Mouse (Mus musculus): ENCODE results near the gene Adgrb3. TPM values are rescaled to one million over a fixed set of nuclear protein-coding genes. Genes with fewer than 3 reads are reported as not detected.
"Not testable (repeated sequence)": the region's sequence is repeated elsewhere in the genome, so short reads cannot be mapped to it uniquely, and the experiment has no call there.

Gene Adgrb3
- polyA plus RNA-seq, 1 experiment from 2014 or later, result 19.9 TPM

GRCm38 (mm10) chr1:25490174-25490573 lies 339.3 kb downstream of the Adgrb3 start:
- Histone ChIP-seq H3K4me3 (no peak overlapping the region), H3K4me1 (no peaks in the 10 kb centered on the region), H3K36me3 (no peaks in the 10 kb centered on the region), H3K27me3 (replicated peaks) (no peaks in the 10 kb centered on the region), H3K9me3 (no peaks in the 10 kb centered on the region), H3K4me2 (replicated peaks) (no peak overlapping the region), H3K9ac (no peak overlapping the region), H3K27ac (no peak overlapping the region)
- WGBS, result 80% methylated on average over 2 of the region's 2 CpGs
- ATAC-seq (ENCODE audit: low FRiP score, low read depth), result no peak

GRCm38 (mm10) chr1:25475699-25476098 lies 353.8 kb downstream of the Adgrb3 start:
- WGBS, result 80% methylated on average over 3 of the region's 3 CpGs

GRCm38 (mm10) chr1:25474469-25474868 lies 355.0 kb downstream of the Adgrb3 start:
- Histone ChIP-seq H3K36me3 (no peaks in the 10 kb centered on the region), H3K27me3 (replicated peaks) (no peaks in the 10 kb centered on the region), H3K9me3 (no peaks in the 10 kb centered on the region), H3K27ac (no peak overlapping the region), H3K4me1 (no peaks in the 10 kb centered on the region), H3K9ac (no peak overlapping the region), H3K4me2 (replicated peaks) (no peak overlapping the region), H3K4me3 (no peak overlapping the region)
- WGBS, result 79% methylated on average over 11 of the region's 11 CpGs
- peak; percentile 48; the same call in 1 of the 2 replicates for ATAC-seq (ENCODE audit: low FRiP score, low read depth)

More at GRCm38 (mm10) chr1:25475699-25476098, 353.8 kb downstream of the Adgrb3 start:
- Histone ChIP-seq H3K4me2 (replicated peaks) (no peak overlapping the region), H3K9me3 (no peaks in the 10 kb centered on the region), H3K9ac (no peak overlapping the region), H3K27ac (no peak overlapping the region), H3K4me1 (no peaks in the 10 kb centered on the region), H3K27me3 (replicated peaks) (no peaks in the 10 kb centered on the region), H3K4me3 (no peak overlapping the region), H3K36me3 (no peaks in the 10 kb centered on the region)
- ATAC-seq (ENCODE audit: low FRiP score, low read depth), result no peak

- H3K4me1 ChIP-seq; H3K4me2 ChIP-seq (replicated peaks); H3K9ac ChIP-seq; H3K36me3 ChIP-seq; H3K9me3 ChIP-seq; H3K27me3 ChIP-seq (replicated peaks); ATAC-seq (ENCODE audit: low FRiP score, low read depth); H3K27ac ChIP-seq; H3K4me3 ChIP-seq: not testable (repeated sequence)
- 61% methylated on average over 2 of the region's 2 CpGs for WGBS
These were observed 357.9 kb downstream of the Adgrb3 start for GRCm38 (mm10) chr1:25471612-25472011.

GRCm38 (mm10) chr1:25462612-25463011 lies 366.9 kb downstream of the Adgrb3 start:
- no peak for ATAC-seq (ENCODE audit: low FRiP score, low read depth)
- no peak overlapping the region for H3K4me3 ChIP-seq
- WGBS, result 67% methylated on average over 1 of the region's 1 CpGs
- H3K27me3 ChIP-seq (replicated peaks), result no peaks in the 10 kb centered on the region
- no peak overlapping the region for H3K27ac ChIP-seq
- no peaks in the 10 kb centered on the region for H3K9me3 ChIP-seq
- H3K4me1 ChIP-seq, result no peaks in the 10 kb centered on the region
- no peak overlapping the region for H3K4me2 ChIP-seq (replicated peaks)
- H3K9ac ChIP-seq, result no peak overlapping the region
- H3K36me3 ChIP-seq, result no peaks in the 10 kb centered on the region

GRCm38 (mm10) chr1:25435506-25435905 lies 394.0 kb downstream of the Adgrb3 start:
- WGBS, result 67% methylated on average over 2 of the region's 2 CpGs
- Histone ChIP-seq H3K36me3 (no peaks in the 10 kb centered on the region), H3K27me3 (replicated peaks) (no peaks in the 10 kb centered on the region), H3K27ac (no peak overlapping the region), H3K4me3 (no peak overlapping the region), H3K9me3 (no peaks in the 10 kb centered on the region), H3K4me1 (no peaks in the 10 kb centered on the region), H3K4me2 (replicated peaks) (no peak overlapping the region), H3K9ac (no peak overlapping the region)
- no peak for ATAC-seq (ENCODE audit: low FRiP score, low read depth)

GRCm38 (mm10) chr1:25430219-25430862 lies 399.2 kb downstream of the Adgrb3 start:
- no peaks in the 10 kb centered on the region for H3K4me1 ChIP-seq
- H3K4me2 ChIP-seq (replicated peaks), result no peak overlapping the region
- H3K9me3 ChIP-seq, result no peaks in the 10 kb centered on the region
- ATAC-seq (ENCODE audit: low FRiP score, low read depth), result peak; percentile 64
- H3K27me3 ChIP-seq (replicated peaks), result no peaks in the 10 kb centered on the region
- no peak overlapping the region for H3K4me3 ChIP-seq
- no peak overlapping the region for H3K9ac ChIP-seq
- no peaks in the 10 kb centered on the region for H3K36me3 ChIP-seq
- 71% methylated on average over 16 of the region's 16 CpGs for WGBS
- H3K27ac ChIP-seq, result no peak overlapping the region

- H3K4me3 ChIP-seq, result no peak overlapping the region
- H3K9ac ChIP-seq, result no peak overlapping the region
- H3K27me3 ChIP-seq (replicated peaks), result no peaks in the 10 kb centered on the region
- no peak overlapping the region for H3K4me2 ChIP-seq (replicated peaks)
- no peaks in the 10 kb centered on the region for H3K36me3 ChIP-seq
- no peak for ATAC-seq (ENCODE audit: low FRiP score, low read depth)
- no peak overlapping the region for H3K27ac ChIP-seq
- H3K4me1 ChIP-seq, result no peaks in the 10 kb centered on the region
- no peaks in the 10 kb centered on the region for H3K9me3 ChIP-seq
- 86% methylated on average over 2 of the region's 2 CpGs for WGBS
These were observed 408.8 kb downstream of the Adgrb3 start for GRCm38 (mm10) chr1:25420701-25421100.

GRCm38 (mm10) chr1:25419378-25419777 lies 410.1 kb downstream of the Adgrb3 start:
- Histone ChIP-seq H3K9ac (no peak overlapping the region), H3K4me3 (no peak overlapping the region), H3K27ac (no peak overlapping the region), H3K27me3 (replicated peaks) (no peaks in the 10 kb centered on the region), H3K4me2 (replicated peaks) (no peak overlapping the region), H3K4me1 (no peaks in the 10 kb centered on the region), H3K36me3 (no peaks in the 10 kb centered on the region), H3K9me3 (no peaks in the 10 kb centered on the region)
- no peak for ATAC-seq (ENCODE audit: low FRiP score, low read depth)

- Histone ChIP-seq H3K27ac (no peak overlapping the region), H3K27me3 (replicated peaks) (no peaks in the 10 kb centered on the region), H3K4me2 (replicated peaks) (no peak overlapping the region), H3K4me1 (no peaks in the 10 kb centered on the region), H3K36me3 (no peaks in the 10 kb centered on the region), H3K4me3 (no peak overlapping the region), H3K9me3 (0 out of 2 replicates have a peak, but pooled peaks cover 4% of the 10 kb centered on the region), H3K9ac (no peak overlapping the region)
- ATAC-seq (ENCODE audit: low FRiP score, low read depth), result no peak
- WGBS, result 62% methylated on average over 2 of the region's 2 CpGs
These were observed 414.4 kb downstream of the Adgrb3 start for GRCm38 (mm10) chr1:25415084-25415483.

GRCm38 (mm10) chr1:25364186-25364585 lies 465.3 kb downstream of the Adgrb3 start:
- no peaks in the 10 kb centered on the region for H3K27me3 ChIP-seq (replicated peaks)
- no peaks in the 10 kb centered on the region for H3K9me3 ChIP-seq
- H3K4me1 ChIP-seq, result no peaks in the 10 kb centered on the region
- H3K4me2 ChIP-seq (replicated peaks), result no peak overlapping the region
- no peak for ATAC-seq (ENCODE audit: low FRiP score, low read depth)
- no peaks in the 10 kb centered on the region for H3K36me3 ChIP-seq
- whole genome bisulfite sequencing, result 88% methylated on average over 2 of the region's 2 CpGs
- no peak overlapping the region for H3K27ac ChIP-seq
- H3K9ac ChIP-seq, result no peak overlapping the region
- no peak overlapping the region for H3K4me3 ChIP-seq

GRCm38 (mm10) chr1:25358554-25358953 lies 471.0 kb downstream of the Adgrb3 start:
- no peaks in the 10 kb centered on the region for H3K4me1 ChIP-seq
- no peak overlapping the region for H3K9ac ChIP-seq
- 94% methylated on average over 4 of the region's 4 CpGs for WGBS
- no peaks in the 10 kb centered on the region for H3K27me3 ChIP-seq (replicated peaks)
- H3K4me2 ChIP-seq (replicated peaks), result no peak overlapping the region
- H3K27ac ChIP-seq, result no peak overlapping the region
- no peaks in the 10 kb centered on the region for H3K36me3 ChIP-seq
- H3K4me3 ChIP-seq, result no peak overlapping the region
- no peaks in the 10 kb centered on the region for H3K9me3 ChIP-seq
- no peak for ATAC-seq (ENCODE audit: low FRiP score, low read depth)

- WGBS, result 94% methylated on average over 5 of the region's 5 CpGs
- Histone ChIP-seq H3K4me2 (replicated peaks) (no peak overlapping the region), H3K9ac (no peak overlapping the region), H3K36me3 (no peaks in the 10 kb centered on the region), H3K27ac (no peak overlapping the region), H3K4me3 (no peak overlapping the region), H3K9me3 (no peaks in the 10 kb centered on the region), H3K4me1 (no peaks in the 10 kb centered on the region), H3K27me3 (replicated peaks) (no peaks in the 10 kb centered on the region)
- no peak for ATAC-seq (ENCODE audit: low FRiP score, low read depth)
These were observed 474.0 kb downstream of the Adgrb3 start for GRCm38 (mm10) chr1:25355486-25355885.

Data from neural tube, embryonic 12.5 days (tissue).